12 mouse cellular contexts compared by ENCODE assay signal in genomic region chr10:121885512-121886218, GRCm38 (mm10).
A peak's percentile ranks its signal among the peaks of the same experiment; 100 is the strongest.
DNase-seq lines count a peak whose midpoint lies in the region; ATAC-seq lines count a peak whose summit lies in the region.
"Had no signal": no experiment of that assay in that cellular context is flagged by ENCODE, and none has a peak within 500 bp of the region (broad histone marks: within the 10 kb centered on the region; RNA-seq: fewer than 3 reads in every experiment).

No protein-coding gene starts in this region.

- H3K27ac ChIP-seq in kidney, embryonic 16.5 days (ENCODE audit: low read length) = 0 out of 2 replicates have a peak overlapping the region, but pooled peaks have one; percentile 1
- H3K27ac ChIP-seq in embryonic facial prominence, embryonic 11.5 days (replicated peaks; ENCODE audit: low read depth, low read length) = peak overlapping the region; percentile 25; the same call in 1 of the 2 replicates
- peak overlapping the region; percentile 54; the same call in 1 of the 2 replicates for H3K27ac ChIP-seq in hindbrain, embryonic 11.5 days (ENCODE audit: low read depth, low read length)
- peak overlapping the region; percentile 70 for H3K27ac ChIP-seq in midbrain, embryonic 16.5 days (ENCODE audit: low read length)

- 22% methylated on average over 9 of the region's 9 CpGs for WGBS in kidney, embryonic 16.5 days
- 13% methylated on average over 9 of the region's 9 CpGs for WGBS in embryonic facial prominence, embryonic 11.5 days
- WGBS in hindbrain, embryonic 11.5 days = 7% methylated on average over 9 of the region's 9 CpGs
- 7% methylated on average over 9 of the region's 9 CpGs for WGBS in midbrain, embryonic 16.5 days

- no peak for ATAC-seq in kidney, embryonic 16.5 days (ENCODE audit: low FRiP score, low TSS enrichment)
- ATAC-seq in embryonic facial prominence, embryonic 11.5 days (replicated peaks; ENCODE audit: insufficient number of reproducible peaks, low FRiP score, low TSS enrichment, low read depth) = 0 out of 2 replicates have a peak, but pooled peaks have one; percentile 34
- 0 out of 2 replicates have a peak, but pooled peaks have one; percentile 36 for ATAC-seq in hindbrain, embryonic 11.5 days (ENCODE audit: low FRiP score)
- no peak for ATAC-seq in midbrain, embryonic 16.5 days
- ATAC-seq: liver, postnatal 0 days had no signal

- no peak overlapping the region for H3K4me2 ChIP-seq in kidney, embryonic 16.5 days (replicated peaks; ENCODE audit: low read depth, low read length)
- H3K4me2 ChIP-seq in embryonic facial prominence, embryonic 11.5 days (ENCODE audit: low read depth, low read length) = no peak overlapping the region
- no peak overlapping the region for H3K4me2 ChIP-seq in hindbrain, embryonic 11.5 days (replicated peaks; ENCODE audit: low read depth, low read length)
- no peak overlapping the region for H3K4me2 ChIP-seq in midbrain, embryonic 16.5 days (ENCODE audit: low read length)

- 0 out of 2 replicates have a peak overlapping the region, but pooled peaks have one; percentile 0 for H3K9ac ChIP-seq in kidney, embryonic 16.5 days (replicated peaks; ENCODE audit: low read length)
- H3K9ac ChIP-seq in embryonic facial prominence, embryonic 11.5 days (replicated peaks; ENCODE audit: low read length) = no peak overlapping the region
- no peak overlapping the region; the same call in 1 of the 2 replicates for H3K9ac ChIP-seq in hindbrain, embryonic 11.5 days (ENCODE audit: low read depth, low read length)
- peak overlapping the region; percentile 1; the same call in 1 of the 2 replicates for H3K9ac ChIP-seq in midbrain, embryonic 16.5 days (ENCODE audit: low read depth, low read length)
- H3K9ac ChIP-seq: liver, postnatal 0 days had no signal

- no peaks in the 10 kb centered on the region for H3K36me3 ChIP-seq in kidney, embryonic 16.5 days (ENCODE audit: insufficient read depth, low read length)
- no peaks in the 10 kb centered on the region for H3K36me3 ChIP-seq in embryonic facial prominence, embryonic 11.5 days (replicated peaks; ENCODE audit: control insufficient read depth, insufficient read depth, low read depth, low read length)
- H3K36me3 ChIP-seq in hindbrain, embryonic 11.5 days (ENCODE audit: control insufficient read depth, insufficient read depth, low read length) = no peaks in the 10 kb centered on the region
- no peaks in the 10 kb centered on the region for H3K36me3 ChIP-seq in midbrain, embryonic 16.5 days (ENCODE audit: control insufficient read depth, insufficient read depth, low read length)

- DNase-seq in kidney, postnatal 10 days = no peak
- peak; percentile 53 for DNase-seq in embryonic facial prominence, embryonic 11.5 days (ENCODE audit: low spot score)
- peak; percentile 39 for DNase-seq in hindbrain, embryonic 11.5 days (ENCODE audit: low spot score)
- no peak for DNase-seq in left cerebral cortex, postnatal 4 days
- DNase-seq in spleen, postnatal 36 days (ENCODE audit: low spot score in 2 of 2) = no peak
- no peak for DNase-seq in gastrocnemius, adult 18-20 months (ENCODE audit: low spot score)
- DNase-seq: adrenal gland, postnatal 14 days; cerebellum, adult 11-12 months; liver, postnatal 0 days; thymus, postnatal 25 days had no signal

- intact Hi-C loops in left cerebral cortex, postnatal 4 days (cut with DNase I) = no loop called here

- H3K4me1 ChIP-seq in kidney, embryonic 16.5 days (ENCODE audit: insufficient read depth, low read length) = peaks cover 26% of the 10 kb centered on the region
- no peaks in the 10 kb centered on the region; the same call in 1 of the 2 replicates for H3K4me1 ChIP-seq in embryonic facial prominence, embryonic 11.5 days (ENCODE audit: control insufficient read depth, insufficient read depth, low read length)
- H3K4me1 ChIP-seq in hindbrain, embryonic 11.5 days (replicated peaks; ENCODE audit: control insufficient read depth, insufficient read depth, low read length) = peaks cover 8% of the 10 kb centered on the region
- H3K4me1 ChIP-seq in midbrain, embryonic 16.5 days (ENCODE audit: control insufficient read depth, insufficient read depth, low read length) = peaks cover 48% of the 10 kb centered on the region

- no peaks in the 10 kb centered on the region for H3K27me3 ChIP-seq in kidney, embryonic 16.5 days (ENCODE audit: insufficient read depth, low read length)
- no peaks in the 10 kb centered on the region for H3K27me3 ChIP-seq in embryonic facial prominence, embryonic 11.5 days (ENCODE audit: control insufficient read depth, insufficient read depth, low read length)
- no peaks in the 10 kb centered on the region for H3K27me3 ChIP-seq in hindbrain, embryonic 11.5 days (ENCODE audit: control insufficient read depth, insufficient read depth, low read length)
- no peaks in the 10 kb centered on the region for H3K27me3 ChIP-seq in midbrain, embryonic 16.5 days (ENCODE audit: control insufficient read depth, insufficient read depth, low read depth, low read length)

- H3K9me3 ChIP-seq in kidney, embryonic 16.5 days (ENCODE audit: low read length) = no peaks in the 10 kb centered on the region
- no peaks in the 10 kb centered on the region for H3K9me3 ChIP-seq in embryonic facial prominence, embryonic 11.5 days (replicated peaks; ENCODE audit: control insufficient read depth, low read length)
- no peaks in the 10 kb centered on the region for H3K9me3 ChIP-seq in hindbrain, embryonic 11.5 days (ENCODE audit: control insufficient read depth, low read length)
- H3K9me3 ChIP-seq in midbrain, embryonic 16.5 days (replicated peaks; ENCODE audit: control insufficient read depth, low read length, poor library complexity, severe bottlenecking) = no peaks in the 10 kb centered on the region

- no peak overlapping the region for H3K4me3 ChIP-seq in kidney, embryonic 16.5 days (ENCODE audit: low read length)
- no peak overlapping the region for H3K4me3 ChIP-seq in embryonic facial prominence, embryonic 11.5 days (ENCODE audit: low read depth, low read length)
- H3K4me3 ChIP-seq in hindbrain, embryonic 11.5 days (ENCODE audit: low read depth, low read length) = no peak overlapping the region
- no peak overlapping the region for H3K4me3 ChIP-seq in midbrain, embryonic 16.5 days (ENCODE audit: low read depth, low read length)

Comparison
In these comparisons a context has a peak if more than half of its experiments do, and no peak if none do; other contexts are left out.
1. ATAC-seq: peak in embryonic facial prominence, embryonic 11.5 days (single experiment) and hindbrain, embryonic 11.5 days (single experiment); none in kidney, embryonic 16.5 days (single experiment) and midbrain, embryonic 16.5 days (single experiment).
2. H3K27ac ChIP-seq: peak in every context shown above with its lines; median percentile 70 in midbrain, embryonic 16.5 days; 54 in hindbrain, embryonic 11.5 days; 25 in embryonic facial prominence, embryonic 11.5 days; 1 in kidney, embryonic 16.5 days.
3. H3K9ac ChIP-seq: peak in kidney, embryonic 16.5 days (single experiment) and midbrain, embryonic 16.5 days (single experiment); none in embryonic facial prominence, embryonic 11.5 days (single experiment) and hindbrain, embryonic 11.5 days (single experiment).
4. DNase-seq: peak in embryonic facial prominence, embryonic 11.5 days (single experiment) and hindbrain, embryonic 11.5 days (single experiment); none in kidney, postnatal 10 days (single experiment), left cerebral cortex, postnatal 4 days (single experiment), spleen, postnatal 36 days (0 of 2) and gastrocnemius, adult 18-20 months (single experiment).